Mouse (Mus musculus) Patski (cell line): ENCODE results near the gene Kcnj8. TPM values are rescaled to one million over a fixed set of nuclear protein-coding genes. Genes with fewer than 3 reads are reported as not detected.

ENCODE experiments used
- ATAC-seq: fragments of 100-300 bp; one replicate; pipeline ENCODE4 v1.8.0; 2021
- CTCF ChIA-PET: fragments of 350-600 bp; sonication (Branson Sonifier 250); formaldehyde crosslinking; loops from one replicate; lab custom pipeline; 2022; ENCODE audit warnings: inconsistent platforms; lab: Charles Lee
- POLR2A ChIA-PET: fragments of 350-600 bp; sonication (Branson Sonifier 250); formaldehyde crosslinking; loops from one replicate; lab custom pipeline; 2022; ENCODE audit warnings: antibody characterized with exemption, inconsistent platforms; lab: Charles Lee
- DNase-seq: peaks from one replicate; pipeline ENCODE4 v3.0.0-alpha.2; 2011; ENCODE audit warnings: low read depth, low spot score
- H3K27me3 ChIP-seq: fragments of 371-371 bp; one replicate; pipeline ENCODE4 v1.5.1; 2021
- CTCF ChIP-seq: fragments of 100-300 bp; IDR thresholded peaks from one replicate; pipeline ENCODE4 v1.5.1; 2021
- in situ Hi-C: fragments of 300-500 bp; cut with MboI; formaldehyde crosslinking; loops from 3 replicates; pipeline ENCODE4 v1.11.1; 2018; ENCODE audit warnings: low pct_unique_long_range_greater_than_20kb, mixed read lengths
- polyA plus RNA-seq: library from polyadenylated mRNA; unstranded; gene quantifications from one replicate; pipeline ENCODE4 v1.2.3, GENCODE M21; 2021

The Kcnj8 gene
- polyA plus RNA-seq, 1 experiment from 2014 or later: not detected

DNA sequence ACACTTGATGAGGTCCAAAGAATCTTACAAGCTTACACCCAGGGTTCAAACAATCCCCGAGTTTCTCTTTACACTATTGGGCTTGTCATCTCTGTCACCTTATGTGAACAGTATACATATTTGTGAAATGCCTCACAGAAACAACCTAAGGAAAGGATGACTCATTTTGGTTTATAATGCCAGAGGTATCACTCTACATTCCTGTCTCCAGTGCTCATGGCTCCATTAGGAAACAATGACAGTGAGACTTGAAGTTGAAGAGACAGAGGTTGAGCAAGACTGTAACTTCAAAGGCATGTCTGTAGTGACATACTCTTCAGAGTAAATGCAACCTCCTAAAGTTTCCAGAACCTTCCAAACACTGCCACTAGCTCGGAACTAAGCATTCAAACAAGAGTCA lies 23.0 kb downstream of the Kcnj8 start:
- in situ Hi-C loops: no loop called here
- POLR2A ChIA-PET: no interaction called here
- CTCF ChIA-PET: no interaction called here
- no peak for TF ChIP-seq CTCF
- H3K27me3 ChIP-seq: no peaks in the 10 kb centered on the region
- DNase-seq (no peak), ATAC-seq (peak; percentile 35)

GRCm38 (mm10) chr6:142545132-142545531 lies 26.3 kb downstream of the Kcnj8 start:
- no peak for TF ChIP-seq CTCF
- no peak for DNase-seq
- CTCF ChIA-PET: interaction anchor here (0.7 kb wide), 1 partner anchor 13 kb away, joined by 3 read pairs; no protein-coding TSS in a partner anchor
- in situ Hi-C loops: no loop called here
- no peak for ATAC-seq
- H3K27me3 ChIP-seq: no peaks in the 10 kb centered on the region
- POLR2A ChIA-PET: no interaction called here

- CTCF ChIA-PET: no interaction called here
- POLR2A ChIA-PET: no interaction called here
- TF ChIP-seq CTCF: no peak
- no peak for DNase-seq
- ATAC-seq: no peak
- in situ Hi-C loops: no loop called here
- no peaks in the 10 kb centered on the region for H3K27me3 ChIP-seq
Measured at GRCm38 (mm10) chr6:142543648-142544047, 27.8 kb downstream of the Kcnj8 start.

GRCm38 (mm10) chr6:142542800-142543175 lies 28.6 kb downstream of the Kcnj8 start:
- no peak for ATAC-seq
- in situ Hi-C loops: no loop called here
- ChIA-PET POLR2A (no interaction called here), CTCF (no interaction called here)
- H3K27me3 ChIP-seq: no peaks in the 10 kb centered on the region
- DNase-seq: no peak
- TF ChIP-seq CTCF: no peak

GRCm38 (mm10) chr6:142542082-142542799 lies 29.2 kb downstream of the Kcnj8 start:
- DNase-seq (no peak), ATAC-seq (no peak)
- TF ChIP-seq CTCF: no peak
- POLR2A ChIA-PET: no interaction called here
- in situ Hi-C loops: no loop called here
- CTCF ChIA-PET: no interaction called here
- H3K27me3 ChIP-seq: no peaks in the 10 kb centered on the region

DNA sequence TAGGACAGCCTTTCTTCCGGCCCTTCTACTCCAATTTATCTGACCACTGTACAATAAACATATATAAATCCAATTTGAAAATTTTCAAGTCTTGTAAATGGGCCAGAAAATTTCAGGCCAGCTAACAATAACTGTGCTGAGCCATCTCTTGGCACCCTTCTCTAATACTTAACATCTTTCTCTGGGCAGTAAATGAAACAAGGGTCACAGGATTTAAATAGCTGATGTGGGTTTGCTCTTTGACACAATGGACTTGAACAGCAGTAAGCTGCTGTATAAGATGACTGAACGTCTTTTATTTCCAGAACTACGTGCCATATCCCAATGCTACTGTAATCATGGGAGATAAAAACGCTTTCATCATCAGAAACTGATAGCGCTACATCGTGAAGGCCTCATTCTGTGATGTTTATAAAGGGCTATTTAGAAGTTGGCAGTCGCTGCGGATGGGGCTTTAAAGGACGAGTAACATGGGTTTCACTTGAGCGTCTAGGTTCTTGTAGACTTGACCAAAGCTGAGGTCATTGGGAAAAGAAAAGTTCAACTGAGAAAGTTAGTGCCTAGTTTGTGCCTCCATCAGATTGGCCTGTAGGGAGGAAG lies 30.8 kb downstream of the Kcnj8 start:
- CTCF ChIA-PET: no interaction called here
- no peak for TF ChIP-seq CTCF
- no peaks in the 10 kb centered on the region for H3K27me3 ChIP-seq
- no peak for ATAC-seq
- in situ Hi-C loops: no loop called here
- POLR2A ChIA-PET: no interaction called here
- DNase-seq: no peak

- no peaks in the 10 kb centered on the region for H3K27me3 ChIP-seq
- POLR2A ChIA-PET: no interaction called here
Measured at GRCm38 (mm10) chr6:142540131-142540530, 31.3 kb downstream of the Kcnj8 start.

DNA sequence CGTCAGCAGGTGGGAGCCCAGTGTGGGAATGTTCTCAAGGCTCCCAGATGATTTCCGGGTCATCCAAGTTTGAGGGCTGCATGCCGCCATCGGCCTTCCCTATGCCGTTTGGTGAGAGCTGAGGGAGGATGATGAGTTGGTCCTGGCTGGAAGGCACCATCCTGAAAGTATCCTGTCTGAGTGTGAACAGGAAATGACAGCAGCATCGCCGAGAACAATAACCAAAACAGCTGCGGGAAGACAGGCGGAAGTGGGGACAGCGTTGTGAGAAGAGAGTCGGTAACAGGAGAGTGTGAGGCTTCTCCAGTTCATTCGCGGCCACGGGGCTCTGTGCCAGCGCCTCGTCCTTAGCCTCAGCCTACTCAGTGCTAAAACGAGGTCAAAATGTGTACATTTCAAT lies 32.9 kb downstream of the Kcnj8 start:
- DNase-seq (no peak), ATAC-seq (no peak)
- peaks cover 3% of the 10 kb centered on the region for H3K27me3 ChIP-seq
- in situ Hi-C loops: no loop called here
- ChIA-PET POLR2A (no interaction called here), CTCF (interaction anchor here (1.1 kb wide), 1 partner anchor 196 kb away, joined by 3 read pairs; no protein-coding TSS in a partner anchor)
- no peak for TF ChIP-seq CTCF

More at GRCm38 (mm10) chr6:142540131-142540530, 31.3 kb downstream of the Kcnj8 start:
- ATAC-seq: no peak
- CTCF ChIA-PET: no interaction called here
- no peak for DNase-seq
- in situ Hi-C loops: no loop called here
- no peak for TF ChIP-seq CTCF

- ATAC-seq: no peak
- H3K27me3 ChIP-seq: peaks cover 4% of the 10 kb centered on the region
- in situ Hi-C loops: no loop called here
- ChIA-PET CTCF (interaction anchor here (1.1 to 1.7 kb wide), 5 partner anchors 8 to 488 kb away, joined by 3 to 6 read pairs (median 3); no protein-coding TSS in a partner anchor), POLR2A (no interaction called here)
- DNase-seq: no peak
- no peak for TF ChIP-seq CTCF
Measured at GRCm38 (mm10) chr6:142533412-142533811, 38.0 kb downstream of the Kcnj8 start.

- no peak for DNase-seq
- POLR2A ChIA-PET: no interaction called here
- H3K27me3 ChIP-seq: peaks cover 4% of the 10 kb centered on the region
- in situ Hi-C loops: no loop called here
- no peak for TF ChIP-seq CTCF
- CTCF ChIA-PET: interaction anchor here (1.4 to 1.7 kb wide), 2 partner anchors 24 to 203 kb away, joined by 3 to 6 read pairs; no protein-coding TSS in a partner anchor
- no peak for ATAC-seq
Measured at GRCm38 (mm10) chr6:142532686-142533085, 38.7 kb downstream of the Kcnj8 start.

GRCm38 (mm10) chr6:142532141-142532540 lies 39.3 kb downstream of the Kcnj8 start:
- CTCF ChIA-PET: no interaction called here
- no peak for TF ChIP-seq CTCF
- in situ Hi-C loops: no loop called here
- ATAC-seq (no peak), DNase-seq (no peak)
- peaks cover 4% of the 10 kb centered on the region for H3K27me3 ChIP-seq
- POLR2A ChIA-PET: no interaction called here
